Mouse (Mus musculus): ENCODE measurements around the gene Xpo5.
A peak's percentile ranks its signal among the peaks of the same experiment; 100 is the strongest.

Xpo5 gene

DNA sequence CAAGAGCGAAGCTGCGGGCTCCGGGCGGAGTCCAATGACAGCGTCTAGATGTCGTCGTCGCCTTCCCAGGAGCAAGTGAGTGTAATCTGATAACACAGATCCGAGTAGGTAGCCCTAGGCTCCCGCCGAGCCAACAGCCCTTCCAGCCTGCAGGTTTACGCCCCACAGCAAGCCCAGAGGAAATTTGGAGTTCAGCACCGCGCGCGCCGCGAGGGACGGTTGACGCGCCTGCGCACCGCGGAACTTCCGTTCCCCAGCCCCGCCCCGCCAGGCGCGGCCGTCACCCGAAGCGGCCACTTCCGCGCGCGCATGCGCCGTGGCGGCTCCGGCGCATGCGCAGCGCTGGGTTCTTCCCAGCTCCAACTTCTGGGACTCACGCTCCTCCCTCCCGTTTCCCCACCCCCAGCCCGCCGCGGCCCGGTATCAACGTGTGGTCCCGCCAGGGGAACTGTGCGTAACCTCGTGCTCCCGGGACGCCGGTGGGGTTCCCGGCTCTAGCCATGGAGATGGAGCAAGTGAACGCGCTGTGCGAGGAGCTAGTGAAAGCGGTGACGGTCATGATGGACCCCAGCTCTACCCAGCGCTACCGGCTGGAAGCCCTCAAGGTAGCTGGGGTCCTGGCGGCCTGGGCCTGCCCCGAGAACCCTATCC is at the start of gene Xpo5, which contains the start of gene Polh:
TSS of gene Xpo5 (plus strand) at position 362 of the 651 bp plus-strand sequence.
TSS of gene Polh (minus strand) at position 225 of the 651 bp plus-strand sequence.
- peak; percentile 92 to 96 for DNase-seq

DNA sequence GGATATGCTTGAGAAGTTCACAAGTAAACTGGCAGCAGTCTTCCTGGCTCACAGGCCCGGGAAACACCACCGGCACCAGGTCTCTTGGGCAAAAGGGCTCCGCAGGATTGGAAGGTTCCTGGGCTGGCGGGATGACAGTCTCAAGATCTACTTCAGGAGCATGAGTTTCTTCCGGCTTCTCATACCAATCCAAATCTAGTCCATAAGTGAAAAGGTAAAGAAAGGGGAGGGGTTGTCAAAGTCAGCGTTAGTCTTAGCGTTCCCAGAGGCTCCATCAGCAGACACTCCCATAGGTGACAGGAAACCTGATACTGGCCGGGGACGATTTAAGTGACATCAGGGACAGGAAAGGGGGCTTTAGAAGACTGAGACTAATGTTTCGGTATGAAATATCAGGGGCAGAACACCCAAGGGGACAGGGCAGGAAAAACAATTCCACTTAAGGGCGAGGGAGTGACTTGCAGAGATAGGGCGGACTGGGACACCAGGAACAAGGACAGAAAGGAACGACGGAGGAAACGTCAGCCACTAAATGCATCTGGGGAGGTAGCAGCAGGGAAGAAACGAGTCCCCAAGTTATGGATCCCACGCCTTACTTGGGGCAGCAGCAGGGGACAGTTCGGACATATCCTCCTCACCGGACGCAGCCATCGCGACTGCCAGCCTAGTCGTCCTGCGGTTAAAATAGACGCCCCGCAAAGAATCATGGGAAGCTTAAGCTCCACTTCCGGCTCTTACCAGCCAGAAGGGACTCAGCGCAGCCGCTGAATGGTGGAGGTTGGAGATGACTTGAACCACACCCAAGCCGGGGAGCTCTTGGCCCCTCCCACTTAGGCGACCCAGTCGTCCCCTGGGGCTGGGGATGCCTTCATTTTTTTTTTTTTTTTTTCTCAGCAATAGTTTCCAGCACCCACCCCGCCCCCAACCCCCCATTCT is 49.5 kb upstream of the Xpo5 start, which contains the start of gene Mad2l1bp:
TSS of gene Mad2l1bp (minus strand) at position 707 of the 936 bp plus-strand sequence.
- peak; percentile 88 to 94 for DNase-seq

DNA sequence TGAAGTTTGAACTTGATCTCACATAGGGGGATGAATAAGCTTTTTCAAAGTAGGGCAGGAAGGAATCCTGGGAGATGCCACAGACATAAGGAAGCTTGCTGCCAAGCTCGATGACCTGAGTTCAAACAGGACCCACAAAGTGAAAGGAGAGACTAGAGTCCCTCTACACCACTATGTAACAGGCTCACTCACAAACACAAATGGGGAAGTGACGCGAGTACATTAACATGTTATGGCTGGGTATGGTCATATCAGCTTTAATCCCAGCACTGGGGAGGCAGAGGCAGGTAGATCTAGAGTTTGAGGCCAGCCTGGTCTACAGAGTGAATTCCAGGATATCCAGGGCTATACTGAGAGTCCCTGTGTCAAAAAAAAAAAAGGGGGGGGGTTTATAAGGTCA is 48.2 kb upstream of the Xpo5 start:
- DNase-seq: no peak

DNA sequence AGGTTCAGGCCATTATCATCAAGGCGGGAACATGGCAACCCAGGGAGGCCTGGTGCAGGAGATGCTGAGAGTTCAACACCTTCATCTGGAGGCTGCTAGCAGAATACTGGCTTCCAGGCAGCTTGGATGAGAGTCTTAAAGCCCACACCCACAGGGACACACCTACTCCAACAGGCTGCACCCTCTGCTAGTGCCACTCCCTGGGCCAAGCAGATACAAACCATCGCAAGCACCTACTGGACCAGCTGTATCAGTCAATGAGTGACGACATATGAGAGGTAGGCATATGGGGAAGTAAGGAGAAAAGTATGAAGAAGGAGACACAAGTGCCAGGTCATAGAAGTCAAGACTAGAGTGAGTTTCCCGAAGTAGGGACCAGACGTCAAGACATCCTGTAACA is 45.9 kb upstream of the Xpo5 start:
- no peak for DNase-seq

DNA sequence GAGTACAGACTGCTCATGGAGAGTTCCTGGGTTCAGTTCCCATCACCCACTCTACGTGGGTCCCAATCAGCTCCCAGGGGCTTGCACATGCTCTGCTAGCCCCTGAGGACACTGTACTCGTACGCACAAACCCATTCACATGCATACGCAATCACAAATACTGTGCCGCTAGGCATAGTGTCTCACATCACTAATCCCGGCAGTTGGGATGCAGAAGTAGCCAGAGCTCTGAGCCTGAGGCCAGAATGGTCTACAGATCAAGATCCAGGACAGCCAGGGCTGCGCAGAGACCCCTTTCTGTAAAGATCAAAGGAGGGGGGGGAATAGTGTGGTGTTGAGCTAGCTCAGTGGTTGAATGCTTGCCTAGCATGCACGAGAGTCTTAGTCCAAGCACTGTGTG is 45.5 kb upstream of the Xpo5 start:
- DNase-seq: no peak

DNA sequence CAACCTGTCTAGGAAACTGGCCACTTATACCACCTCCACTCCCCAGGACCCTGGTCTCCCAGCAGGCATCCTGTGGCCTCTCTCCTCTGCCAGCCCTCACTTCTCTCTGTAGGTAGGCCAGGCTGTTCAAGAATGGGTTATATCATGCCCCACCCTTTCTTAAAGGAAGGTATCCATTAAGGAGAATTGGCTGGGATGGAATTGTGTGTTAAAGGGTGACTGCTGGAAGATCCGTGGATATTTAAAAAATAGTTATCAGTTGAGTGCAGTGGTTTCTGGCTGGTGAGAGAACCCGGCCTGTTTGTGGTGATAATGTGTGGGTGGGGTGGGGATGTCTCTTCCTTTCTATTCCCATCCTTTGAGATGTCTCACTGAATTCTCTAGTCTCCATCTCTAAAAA is 43.3 kb upstream of the Xpo5 start:
- DNase-seq: no peak

DNA sequence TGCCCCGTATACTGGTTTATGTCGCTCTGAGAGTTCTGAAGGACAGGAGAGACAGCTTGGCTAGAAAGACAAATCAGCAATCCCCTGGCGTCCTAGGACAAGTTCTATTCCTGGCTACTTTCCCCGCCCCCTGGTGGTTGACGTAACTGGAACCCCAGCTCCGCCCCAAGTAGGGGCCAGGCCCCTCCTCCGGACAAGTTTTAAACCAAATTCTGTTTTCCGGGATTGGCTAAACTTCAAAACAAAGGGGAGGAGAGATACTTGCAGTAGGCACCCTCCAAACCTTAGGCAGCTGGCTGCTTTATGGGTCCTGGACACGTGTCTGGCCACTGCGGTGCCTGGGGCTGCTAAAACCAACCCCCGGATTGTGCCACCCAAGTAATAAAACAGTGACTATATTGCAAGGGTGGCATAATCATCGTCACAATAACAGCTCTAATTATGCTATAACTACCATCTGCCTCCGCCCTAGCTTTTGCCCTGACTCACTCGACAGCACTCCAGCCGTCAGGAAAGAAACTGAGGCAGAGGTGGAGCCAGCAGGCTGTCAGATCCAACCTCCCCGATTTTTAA is 42.4 kb upstream of the Xpo5 start:
- peak; percentile 95 to 96 for DNase-seq

DNA sequence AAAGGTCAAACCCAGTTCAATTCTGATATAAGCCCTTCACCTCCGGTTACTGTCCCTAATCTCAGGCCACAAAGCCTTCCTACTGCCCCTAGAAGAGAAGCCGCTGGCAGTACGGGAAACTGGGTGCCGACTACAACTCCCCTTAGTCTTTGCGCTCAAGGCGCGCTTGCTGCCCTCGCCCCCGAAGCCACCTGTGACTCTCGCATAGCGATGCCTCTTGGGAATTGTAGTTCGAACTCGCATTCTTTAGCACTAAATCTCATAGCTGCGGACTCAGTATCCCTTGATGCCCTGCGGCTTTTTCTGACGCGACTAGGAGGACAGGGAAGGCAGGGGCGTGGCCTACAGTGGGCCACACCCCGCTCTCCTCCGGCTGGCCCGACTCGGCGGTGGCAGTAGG is 41.9 kb upstream of the Xpo5 start, which contains the start of gene Gtpbp2:
TSS of gene Gtpbp2 (plus strand) at position 347 of the 400 bp plus-strand sequence.
- DNase-seq: peak; percentile 94 to 96

DNA sequence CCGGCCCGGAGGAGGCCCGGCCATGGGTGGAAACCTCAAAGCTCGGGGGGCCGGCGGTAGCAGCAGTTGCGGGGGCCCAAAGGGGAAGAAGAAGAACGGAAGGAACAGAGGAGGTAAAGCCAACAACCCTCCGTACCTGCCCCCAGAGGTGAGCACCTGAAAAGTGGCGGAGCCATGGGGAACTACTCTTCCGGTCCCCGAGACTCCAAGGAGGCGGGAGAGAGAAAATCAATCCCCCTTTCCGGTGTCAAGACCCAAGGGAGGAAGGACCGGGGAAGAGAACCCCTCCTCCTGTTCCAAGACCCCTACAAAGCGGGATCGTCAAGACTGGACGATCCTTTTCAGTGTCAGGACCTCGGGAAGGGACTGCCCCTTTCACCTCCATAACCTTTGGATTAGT is 41.4 kb upstream of the Xpo5 start:
- DNase-seq: no peak

DNA sequence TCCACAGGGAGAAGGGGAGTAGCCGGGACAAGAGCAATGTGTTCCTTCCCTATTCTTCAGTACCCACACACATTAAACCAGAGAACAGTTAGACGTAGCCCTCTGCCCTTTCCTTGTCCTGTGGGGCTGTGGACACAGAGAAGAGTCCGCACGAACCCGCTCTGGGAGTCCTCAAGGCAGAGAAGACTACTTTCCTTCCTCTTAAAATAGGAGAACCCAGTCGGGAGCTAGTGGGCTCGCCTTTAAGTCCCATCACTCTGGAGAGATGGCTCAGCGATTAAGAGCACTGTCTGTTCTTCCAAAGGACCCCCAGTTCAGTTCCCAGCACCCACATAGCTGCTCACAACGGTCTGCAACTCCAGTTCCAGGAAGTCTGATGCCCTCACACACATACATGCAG is 40.9 kb upstream of the Xpo5 start:
- no peak for DNase-seq

DNA sequence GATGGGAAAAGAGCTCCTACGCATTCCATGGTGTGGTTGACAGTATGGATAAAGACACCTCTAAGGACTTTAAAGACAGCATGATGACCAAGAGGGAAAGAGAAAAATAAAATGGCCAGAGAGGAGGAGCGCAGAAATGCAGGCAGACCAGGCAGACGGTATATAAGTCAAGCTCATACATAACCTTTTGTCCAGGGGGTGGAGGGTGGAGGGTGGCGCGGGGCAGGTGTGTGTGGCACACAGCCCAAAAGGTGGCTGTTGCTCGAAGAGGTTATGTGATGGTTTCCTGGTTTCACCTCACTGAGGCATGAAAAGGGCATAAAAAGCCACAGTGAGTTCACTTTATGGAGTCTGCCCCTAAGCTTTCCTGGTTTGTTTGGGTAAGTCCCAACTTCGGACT is 40.0 kb upstream of the Xpo5 start:
- peak in 1 of 2 experiments; percentile 25 for DNase-seq

DNA sequence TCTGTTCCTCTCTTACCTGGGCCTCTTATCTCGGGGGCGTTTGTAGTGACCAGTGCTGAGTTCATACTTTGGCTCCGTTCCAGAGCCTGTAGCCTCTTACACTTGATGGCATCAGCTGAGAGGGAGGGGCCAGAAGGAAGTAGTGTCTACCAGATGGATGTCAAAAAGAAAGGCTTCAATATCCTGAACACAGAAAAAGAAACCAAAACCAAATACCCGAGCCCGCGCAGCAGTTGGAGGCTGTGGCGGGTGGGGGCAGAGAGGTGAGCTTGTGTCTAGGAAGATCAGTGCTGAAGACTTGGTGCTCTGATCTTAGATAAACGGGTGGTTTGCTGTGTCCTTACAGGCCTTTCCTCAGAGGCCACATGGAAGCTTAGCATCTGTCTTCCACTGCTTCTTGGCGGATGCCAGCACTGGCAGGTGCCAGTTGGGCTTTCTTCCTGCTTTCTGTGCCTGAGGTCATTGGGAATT is 39.6 kb upstream of the Xpo5 start:
- peak in 1 of 2 experiments; percentile 53 for DNase-seq

DNA sequence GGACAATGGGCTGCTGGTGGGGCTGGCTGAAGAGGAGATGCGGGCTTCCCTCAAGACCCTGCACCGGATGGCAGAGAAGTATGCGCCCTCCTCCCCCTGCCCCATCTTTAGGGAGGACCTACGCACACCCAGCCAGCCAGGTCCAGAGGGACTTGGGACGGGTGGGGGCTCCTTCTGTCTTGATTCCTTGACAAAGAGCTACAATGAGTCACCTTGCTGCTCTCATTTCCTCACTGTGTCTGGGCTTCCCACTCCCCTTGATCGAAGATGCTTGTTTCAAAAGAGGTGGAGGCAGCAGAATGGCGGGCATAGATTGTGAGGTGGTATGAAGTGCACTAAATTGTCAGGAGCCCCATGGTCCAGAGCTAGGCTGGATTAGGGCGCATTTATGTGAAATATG is 38.3 kb upstream of the Xpo5 start:
- DNase-seq: no peak

DNA sequence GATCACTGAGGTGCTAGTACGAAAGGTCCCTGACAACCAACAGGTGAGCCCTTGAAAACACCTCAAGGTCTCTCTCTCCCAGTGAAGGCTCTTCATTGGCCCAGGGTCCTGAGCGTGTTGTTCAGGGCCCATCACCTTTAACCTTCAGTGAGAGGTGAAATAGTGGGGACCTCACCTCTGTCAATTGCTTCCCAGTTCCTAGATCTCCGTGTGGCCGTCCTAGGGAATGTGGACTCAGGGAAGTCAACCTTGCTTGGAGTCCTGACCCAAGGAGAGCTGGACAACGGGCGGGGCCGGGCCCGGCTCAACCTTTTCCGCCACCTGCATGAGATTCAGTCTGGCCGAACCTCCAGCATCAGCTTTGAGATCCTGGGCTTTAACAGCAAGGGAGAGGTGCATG is 37.8 kb upstream of the Xpo5 start:
- DNase-seq: no peak

DNA sequence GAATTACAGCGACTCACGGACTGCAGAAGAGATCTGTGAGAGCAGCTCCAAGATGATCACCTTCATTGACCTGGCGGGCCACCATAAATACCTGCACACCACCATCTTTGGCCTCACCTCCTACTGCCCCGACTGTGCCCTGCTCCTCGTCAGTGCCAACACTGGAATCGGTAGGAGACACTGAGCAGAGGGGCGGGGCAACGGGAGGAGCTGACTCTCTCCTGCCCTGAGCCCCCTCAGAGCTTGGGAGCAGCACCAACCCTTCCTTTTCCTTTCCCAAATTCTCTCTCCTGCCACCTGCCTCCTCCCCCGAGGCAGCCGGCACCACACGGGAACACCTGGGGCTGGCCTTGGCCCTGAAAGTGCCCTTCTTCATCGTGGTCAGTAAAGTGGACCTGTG is 37.1 kb upstream of the Xpo5 start:
- no peak for DNase-seq

DNA sequence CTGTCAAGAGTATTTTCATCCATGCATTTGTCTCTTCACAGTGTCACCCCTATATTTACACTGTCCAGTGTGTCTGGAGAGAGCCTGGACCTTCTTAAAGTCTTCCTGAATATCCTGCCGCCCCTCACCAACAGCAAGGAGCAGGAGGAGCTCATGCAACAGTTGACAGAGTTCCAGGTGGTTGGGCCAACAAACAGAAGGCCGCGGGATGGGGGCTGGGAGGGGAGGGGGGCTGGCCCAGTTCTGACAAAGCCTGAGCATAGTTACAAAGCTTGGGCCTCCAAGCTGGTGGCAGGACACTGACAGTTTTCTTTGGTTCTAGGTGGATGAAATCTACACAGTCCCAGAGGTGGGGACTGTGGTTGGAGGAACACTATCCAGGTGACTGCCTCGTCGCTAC is 36.3 kb upstream of the Xpo5 start:
- DNase-seq: no peak

DNA sequence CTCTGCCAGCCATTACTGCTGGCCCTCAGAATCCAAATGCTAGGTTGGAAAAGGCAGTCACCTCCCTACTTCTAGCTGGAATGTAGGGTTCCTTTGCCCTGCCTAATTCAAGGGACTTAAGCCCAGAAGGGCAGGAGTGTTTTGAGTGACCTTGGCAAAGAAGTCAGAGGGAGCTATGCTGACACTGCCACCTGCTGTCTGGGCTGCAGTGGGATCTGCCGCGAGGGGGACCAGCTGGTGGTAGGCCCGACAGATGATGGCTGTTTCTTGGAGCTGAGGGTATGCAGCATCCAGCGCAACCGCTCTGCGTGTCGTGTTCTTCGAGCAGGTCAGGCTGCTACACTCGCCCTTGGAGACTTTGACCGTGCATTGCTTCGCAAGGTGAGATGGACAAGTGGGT is 35.6 kb upstream of the Xpo5 start:
- peak in 1 of 2 experiments; percentile 47 for DNase-seq

DNA sequence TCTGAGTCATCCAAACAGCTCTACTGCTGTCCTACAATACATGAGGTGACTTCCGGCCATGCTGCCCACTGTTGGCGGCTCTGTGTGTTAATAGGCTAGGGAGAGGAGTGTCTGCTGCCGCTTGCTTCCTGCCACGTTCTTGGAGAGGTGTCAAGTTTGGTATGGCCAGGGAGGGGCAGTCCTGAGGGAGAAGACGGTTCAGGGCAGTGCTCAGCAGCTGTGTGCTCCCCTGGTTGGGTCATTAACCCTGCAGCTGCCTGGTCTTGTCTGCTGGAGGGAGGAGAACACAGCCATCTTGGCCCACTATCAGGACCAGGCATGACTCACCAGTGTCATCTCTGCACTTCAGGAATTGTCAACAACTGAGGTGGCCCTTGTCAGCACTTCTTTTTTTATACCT is 34.3 kb upstream of the Xpo5 start:
- peak in 1 of 2 experiments; percentile 24 for DNase-seq

DNA sequence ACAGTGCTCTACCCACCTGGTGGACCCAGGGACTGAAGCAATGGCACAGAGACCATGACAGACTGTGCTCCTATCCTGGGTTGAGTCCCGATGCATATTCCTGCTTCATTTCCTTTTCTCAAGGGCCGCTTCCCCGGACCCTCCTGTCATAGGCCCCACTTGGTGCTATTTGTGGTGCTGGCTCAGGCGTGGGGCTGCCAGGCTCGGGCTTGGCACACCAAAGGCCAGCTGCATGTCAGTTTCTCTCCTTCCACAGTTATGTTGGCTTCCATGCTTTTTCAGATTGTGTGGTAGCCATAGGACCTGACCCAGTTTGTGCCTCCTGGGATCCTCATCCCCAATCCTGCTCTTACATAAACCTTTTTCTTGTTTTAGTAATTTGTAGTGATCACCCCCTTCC is 33.8 kb upstream of the Xpo5 start:
- no peak for DNase-seq

DNA sequence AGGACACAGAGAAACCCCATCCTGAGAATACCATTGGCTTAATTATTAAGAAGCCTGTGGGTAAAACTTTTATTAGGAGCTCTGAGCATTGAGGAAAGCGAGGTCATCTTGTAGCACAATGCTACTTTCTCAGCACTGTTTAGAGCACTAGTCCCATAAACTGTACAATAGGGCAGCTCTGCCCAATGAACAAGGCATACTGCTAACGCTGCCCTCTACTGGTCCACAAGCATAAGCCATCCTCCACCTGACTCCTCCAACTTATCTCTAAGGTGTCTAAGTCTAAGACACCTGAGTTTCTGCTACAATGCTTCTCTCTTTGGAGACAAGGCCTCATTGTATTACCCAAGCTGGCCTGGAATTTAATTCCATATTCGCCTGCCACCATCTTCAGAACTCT is 32.0 kb upstream of the Xpo5 start:
- DNase-seq: peak in 1 of 2 experiments; percentile 46

DNA sequence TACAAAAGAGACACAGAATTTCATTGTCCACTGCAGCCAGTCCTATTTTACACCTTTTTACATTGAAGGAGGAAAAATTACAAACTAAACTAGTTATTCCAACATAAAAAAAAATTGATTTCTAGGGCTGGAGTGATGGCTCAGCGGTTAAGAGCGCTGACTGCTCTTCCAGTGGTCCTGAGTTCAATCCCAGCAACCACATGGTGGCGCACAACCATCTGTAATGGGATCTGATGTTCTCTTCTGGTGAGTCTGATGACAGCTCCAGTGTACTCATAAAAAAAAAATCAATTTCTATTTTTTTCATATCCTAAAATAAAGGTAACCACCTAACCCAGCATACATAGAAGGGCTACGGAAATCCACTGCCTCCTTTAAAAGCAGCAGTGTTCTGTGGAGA is 20.3 kb upstream of the Xpo5 start:
- peak; percentile 52 to 56 for DNase-seq

DNA sequence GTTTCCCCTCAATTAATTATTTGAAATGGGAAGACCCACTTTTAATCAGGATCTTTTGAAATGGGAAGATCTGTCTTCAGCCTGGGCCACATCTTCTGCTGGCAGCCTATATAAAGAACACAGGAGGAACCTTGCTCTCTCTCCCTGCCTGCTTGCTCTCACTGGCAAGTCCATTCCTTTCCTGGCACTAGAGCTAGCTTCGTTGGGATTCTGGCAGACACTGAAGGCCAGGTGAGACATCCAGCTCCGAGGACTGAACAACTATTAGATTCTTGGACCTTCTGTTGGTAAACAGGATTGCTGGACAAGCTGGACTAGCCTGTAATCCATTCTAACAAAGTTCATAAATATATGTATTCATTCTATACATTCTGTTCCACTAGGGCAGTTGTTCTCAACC is 13.8 kb upstream of the Xpo5 start:
- DNase-seq: no peak

DNA sequence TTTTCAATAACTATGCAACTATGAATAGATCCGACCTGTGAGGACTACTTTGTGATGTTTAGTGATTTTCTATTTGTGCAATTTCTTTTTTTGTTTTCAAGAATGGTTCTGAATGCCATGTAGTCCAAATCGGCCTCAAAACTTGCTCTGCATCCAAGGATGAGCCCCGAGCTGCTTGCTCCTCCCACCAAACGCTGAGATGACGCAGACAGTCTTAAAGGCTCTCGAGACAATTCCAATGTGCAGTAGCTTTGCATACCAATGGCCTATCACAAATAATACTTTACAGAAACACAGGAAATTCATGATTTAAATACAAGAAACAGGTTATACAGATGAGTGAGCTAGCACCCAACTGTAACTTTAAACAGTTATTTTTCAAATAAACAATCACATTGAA is 1.4 kb upstream of the Xpo5 start:
- no peak for DNase-seq

Data from kidney, postnatal 4 days (tissue).